Mouse (Mus musculus): ENCODE results near the gene Ccdc190.

Ccdc190 gene

DNA sequence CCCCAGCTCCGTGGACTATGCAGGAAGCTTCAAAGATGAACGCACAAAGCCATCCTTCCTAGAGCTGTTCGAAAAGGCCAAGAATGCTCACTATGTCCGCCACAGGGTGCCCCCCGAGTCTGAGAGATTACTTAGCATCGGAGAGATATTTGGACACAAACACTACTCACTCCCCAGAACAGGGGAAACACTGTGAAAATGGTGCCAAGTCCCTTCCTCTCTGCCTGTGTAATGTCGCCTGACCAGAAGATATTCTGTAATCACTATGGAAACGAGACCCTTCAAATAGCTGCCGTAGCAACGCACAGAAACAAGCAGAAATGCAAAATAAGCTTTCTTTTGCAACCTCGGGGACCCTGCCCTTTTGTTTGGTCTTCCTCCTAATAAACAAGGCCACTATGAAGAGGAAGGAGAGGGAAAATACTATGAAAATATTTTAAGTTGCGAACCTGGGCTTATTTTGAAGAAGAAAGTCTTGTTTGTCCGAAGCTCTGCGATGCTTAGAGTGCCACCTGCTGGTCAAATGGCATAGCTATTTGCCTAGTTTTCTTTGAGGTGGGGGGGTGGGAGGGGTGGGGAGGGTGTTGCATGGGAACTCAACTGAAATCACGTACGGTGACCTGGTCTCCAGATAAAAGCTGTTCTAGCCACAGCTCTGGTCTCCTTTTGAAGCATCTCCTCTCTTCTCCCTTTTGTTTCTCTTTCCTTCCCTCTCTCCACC is 5.7 kb downstream of the Ccdc190 start:
- DNase-seq: peak; percentile 68 to 72

DNA sequence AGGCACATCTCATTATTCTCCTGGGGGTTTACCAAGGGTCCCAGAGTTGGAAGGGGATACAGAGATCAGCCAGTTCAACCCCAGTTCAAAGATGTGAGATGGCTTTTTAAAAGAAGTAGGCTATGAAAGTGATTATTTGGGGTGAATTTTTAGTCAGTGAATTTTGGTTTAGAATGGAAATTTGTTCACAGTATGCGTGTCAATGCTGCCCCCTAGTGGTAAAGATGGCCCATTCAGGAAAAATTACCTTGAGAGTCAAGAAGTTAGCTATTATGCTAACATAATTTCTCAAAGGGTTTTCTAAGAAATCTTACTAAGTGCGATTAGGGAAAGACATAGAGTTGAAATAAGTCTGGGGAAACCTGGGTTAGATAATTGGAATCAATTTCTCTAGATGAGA is 10.9 kb downstream of the Ccdc190 start:
- peak; percentile 41 to 55 for DNase-seq

DNA sequence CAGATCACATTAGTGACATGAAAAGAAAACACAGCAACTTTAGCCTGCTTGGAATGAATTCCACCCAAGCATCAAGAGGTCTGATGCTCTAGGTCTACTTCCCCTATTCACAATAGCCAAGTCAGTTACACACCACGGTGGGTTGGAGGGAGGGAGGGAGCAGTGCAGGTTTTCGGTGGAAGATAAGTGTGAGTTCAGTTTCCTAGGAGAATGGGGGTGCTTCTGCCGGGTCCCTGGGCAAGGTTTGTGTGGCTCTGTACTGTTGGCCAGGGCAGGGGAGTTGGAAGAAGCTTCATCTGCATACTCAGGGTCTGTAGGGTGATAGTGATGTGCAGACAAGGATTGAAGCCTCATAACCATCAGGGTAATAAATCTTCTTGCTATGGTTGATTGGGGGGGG is 17.6 kb downstream of the Ccdc190 start:
- no peak for DNase-seq

DNA sequence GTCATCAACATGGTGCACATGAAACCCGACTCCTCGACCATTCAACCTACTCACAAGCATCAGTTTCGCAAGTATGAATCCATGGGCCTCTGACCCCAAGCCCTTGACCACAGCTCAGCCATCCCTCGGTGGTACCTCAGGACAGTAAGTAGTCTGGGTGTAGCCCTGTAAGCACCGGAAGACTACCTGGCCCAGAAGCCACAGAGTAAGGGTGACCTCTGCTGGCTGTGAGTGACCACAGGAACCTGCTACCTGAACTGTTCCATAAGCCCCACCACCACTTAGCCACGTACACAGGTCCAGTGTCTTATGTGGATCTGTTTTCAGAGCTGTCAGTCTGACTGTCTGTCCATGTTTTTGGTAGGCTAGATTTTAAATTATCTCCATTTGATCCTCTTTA is 19.2 kb downstream of the Ccdc190 start:
- DNase-seq: no peak

DNA sequence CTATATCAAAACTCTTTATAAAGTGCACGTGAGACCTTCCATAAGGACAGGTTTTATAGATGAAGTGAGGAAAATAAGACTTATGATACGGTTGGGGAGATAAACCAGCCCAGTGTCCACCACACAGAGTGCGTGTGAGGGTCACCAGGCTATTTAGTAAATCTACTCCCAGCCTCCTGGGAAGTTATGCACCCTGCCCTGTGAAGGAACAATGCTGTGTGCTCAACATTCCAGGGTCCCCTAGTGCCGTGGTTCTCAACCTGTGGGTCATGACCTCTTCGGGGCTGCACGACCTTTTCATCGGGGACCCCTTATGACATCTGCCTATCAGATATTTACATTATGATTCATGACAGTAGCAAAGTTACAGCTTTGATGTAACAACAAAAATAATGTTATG is 19.8 kb downstream of the Ccdc190 start:
- no peak for DNase-seq

DNA sequence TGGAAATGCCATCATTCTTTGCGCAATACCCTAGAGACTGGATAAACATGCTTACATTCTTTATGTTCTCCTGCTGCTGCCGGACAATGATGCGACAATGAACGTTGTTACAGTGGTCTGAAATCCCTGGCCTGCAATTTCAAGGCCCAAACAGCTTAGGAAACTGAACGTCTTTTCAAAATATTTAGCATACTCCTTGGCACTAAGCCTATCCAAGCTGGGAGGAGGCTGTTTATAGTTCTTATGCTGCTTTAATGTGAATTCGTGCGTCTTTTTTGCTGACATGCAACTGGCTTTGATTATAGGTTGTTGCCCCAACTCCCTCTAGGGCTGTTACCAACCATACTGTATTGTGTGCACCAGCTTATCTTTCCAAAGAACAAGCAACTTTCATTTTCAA is 20.4 kb downstream of the Ccdc190 start:
- DNase-seq: no peak

DNA sequence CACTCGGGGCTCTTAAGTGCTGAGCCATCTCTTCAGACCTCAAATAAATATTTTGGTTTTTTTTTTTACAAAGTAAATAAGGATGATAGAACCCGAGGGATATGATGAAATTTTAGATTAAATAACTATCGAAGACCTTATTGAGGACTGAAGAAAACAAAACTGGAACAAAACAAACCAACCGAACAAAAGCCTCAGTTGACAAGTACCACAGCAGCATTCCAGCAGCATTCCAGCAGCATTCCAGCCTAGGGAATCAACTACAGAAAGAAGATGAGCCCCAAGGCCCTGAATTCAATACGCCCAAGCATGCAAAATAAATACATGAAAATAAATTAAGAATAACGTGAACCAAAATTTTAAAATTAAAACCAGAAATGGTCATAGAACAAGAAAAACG is 21.5 kb downstream of the Ccdc190 start:
- DNase-seq: no peak

DNA sequence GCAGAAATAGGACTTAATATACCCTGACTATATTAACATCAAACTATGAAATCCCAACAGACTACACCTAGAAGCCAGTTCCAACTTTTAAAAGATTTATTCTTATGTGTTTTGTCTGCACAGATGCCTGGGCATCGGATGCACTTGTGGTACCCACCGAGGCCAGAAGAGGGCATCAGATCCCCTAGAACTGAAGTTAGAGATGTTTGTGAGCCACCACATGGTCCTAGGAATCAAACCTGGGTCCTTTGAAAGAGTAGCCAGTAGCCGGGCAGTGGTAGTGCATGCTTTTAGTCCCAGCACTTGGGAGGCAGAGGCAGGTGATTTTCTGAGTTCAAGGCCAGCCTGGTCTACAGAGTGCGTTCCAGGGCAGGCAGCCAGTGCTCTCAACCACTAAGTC is 22.2 kb downstream of the Ccdc190 start:
- no peak for DNase-seq

DNA sequence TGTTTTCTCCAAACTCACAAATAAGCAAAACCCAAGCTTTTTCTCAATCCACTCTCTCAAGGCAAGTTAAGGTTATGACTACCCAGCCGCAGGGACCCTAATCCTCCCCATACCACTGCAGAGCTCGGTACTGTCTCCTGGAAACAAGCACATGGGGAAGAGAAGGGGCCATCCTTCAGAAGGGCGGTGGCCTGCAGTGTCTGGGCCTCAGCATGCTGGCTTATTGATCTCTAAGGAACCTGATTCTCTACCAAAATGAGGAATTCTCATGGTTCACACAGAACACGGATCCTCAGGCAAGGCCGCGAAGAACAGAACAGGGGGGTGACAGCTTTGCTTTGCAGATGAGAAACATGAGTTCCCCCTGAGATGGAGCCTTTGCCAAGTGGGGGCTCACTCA is 23.1 kb downstream of the Ccdc190 start:
- no peak for DNase-seq

DNA sequence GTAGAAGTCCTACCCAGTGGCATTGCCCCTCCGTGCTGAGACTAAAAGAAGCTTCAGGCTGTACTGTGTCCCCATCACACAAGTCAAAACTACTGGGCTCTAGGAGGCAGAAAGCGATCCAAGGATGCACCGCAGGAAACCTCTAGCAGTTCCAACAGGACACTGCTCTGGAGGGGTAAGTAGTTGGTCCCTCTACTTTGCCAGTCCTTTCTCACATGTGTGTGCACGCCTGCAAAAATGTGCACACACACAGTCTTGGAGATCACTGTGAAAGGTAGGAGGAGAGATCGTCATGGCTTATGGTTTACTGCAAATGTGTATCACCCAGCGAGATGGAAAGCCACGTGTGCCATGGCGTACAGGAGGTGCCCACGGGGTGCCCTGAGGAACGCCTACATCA is 24.2 kb downstream of the Ccdc190 start:
- no peak for DNase-seq

DNA sequence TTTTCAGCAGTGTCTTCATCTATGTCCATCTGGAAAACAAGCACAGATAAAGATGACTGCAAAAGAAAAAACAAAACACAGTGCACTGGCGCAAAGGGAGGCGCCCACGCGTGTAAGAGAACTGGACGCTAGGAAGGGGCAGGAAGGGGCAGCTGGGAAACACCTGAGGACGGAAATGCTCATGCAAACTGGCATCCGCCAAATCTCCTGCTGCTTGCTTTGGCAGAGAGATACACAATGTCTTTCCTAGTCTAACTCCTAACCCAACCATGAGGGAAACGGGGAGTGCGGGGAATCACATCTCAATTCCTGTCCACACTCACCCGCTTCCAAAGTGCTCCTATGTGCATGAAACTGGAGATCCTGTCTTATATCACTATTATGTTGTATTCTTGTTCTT is 24.7 kb downstream of the Ccdc190 start:
- no peak for DNase-seq

DNA sequence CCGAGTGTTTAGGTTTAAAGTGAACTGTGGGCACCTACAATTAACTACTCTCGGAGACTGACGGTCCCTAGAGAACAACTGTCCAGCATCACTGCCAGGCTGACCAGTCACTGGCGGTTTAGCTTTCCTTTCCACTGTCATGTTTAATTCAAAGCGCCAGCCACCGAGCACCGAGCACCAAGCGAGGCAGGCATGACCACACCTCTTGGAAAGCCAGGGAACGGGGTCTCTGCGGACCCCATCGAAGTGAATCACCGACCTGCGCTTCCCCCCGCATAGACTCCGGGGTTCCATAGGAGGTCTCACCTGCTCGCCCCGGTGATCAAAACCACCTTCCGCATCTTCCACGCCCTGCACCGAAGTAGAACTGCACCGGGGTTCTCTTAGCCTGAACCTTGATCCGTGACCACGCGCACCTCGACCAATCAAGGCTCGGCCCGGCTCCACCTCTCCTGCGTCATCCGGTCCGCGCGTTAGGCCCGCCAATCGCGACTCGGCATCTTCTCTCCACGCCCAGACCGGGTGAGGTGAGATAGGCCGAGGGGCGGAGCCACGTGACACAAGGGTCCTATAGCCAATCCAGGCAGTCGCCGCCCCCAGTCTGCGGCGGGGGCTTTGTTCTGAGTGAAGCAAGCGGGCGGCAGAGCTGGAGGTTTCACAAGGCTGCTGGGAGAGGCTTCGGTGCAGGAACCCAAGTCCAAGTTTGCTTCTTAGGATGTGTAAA is 40.5 kb downstream of the Ccdc190 start, which contains the start of gene Hsd17b7:
Gene Hsd17b7 (minus strand): TSS at position 450 of the 724 bp plus-strand sequence.
- DNase-seq: peak; percentile 96 to 100

DNA sequence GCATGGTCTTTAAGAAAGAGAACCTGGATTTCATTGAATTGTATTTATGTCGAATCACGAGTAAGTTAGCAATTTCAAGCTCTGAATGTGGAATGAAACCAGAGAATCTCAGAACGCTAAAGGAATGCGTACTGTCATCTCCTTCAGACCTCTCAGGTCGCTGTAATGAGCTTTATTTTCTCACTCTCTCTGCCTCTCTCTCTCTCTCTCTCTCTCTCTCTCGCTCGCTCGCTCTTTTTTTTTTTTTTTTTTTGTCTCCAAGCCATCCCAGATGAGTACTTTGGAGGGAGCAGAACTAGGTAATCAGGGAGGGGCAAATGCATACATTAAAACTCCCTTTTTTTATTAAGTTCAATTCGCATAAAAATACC is 41.1 kb downstream of the Ccdc190 start:
- no peak for DNase-seq

DNA sequence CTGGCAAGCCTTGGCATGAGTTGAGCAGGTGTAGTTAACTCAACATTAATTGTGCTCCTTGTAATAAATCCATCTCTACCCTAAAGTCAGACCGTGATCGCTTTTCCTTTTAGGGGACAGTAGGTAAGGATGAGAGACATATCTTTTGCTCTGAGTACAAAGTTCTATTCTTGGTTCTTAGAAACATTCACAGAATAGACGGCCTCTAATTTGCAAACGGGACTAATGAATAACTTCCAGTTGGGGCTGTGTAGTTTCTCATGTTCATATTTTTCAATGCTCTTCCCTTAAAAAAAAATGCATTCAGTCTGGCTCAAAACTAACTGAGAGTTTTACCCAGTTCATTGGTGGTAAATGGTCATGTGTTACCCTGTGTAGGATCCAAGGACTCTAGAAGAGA is 42.5 kb downstream of the Ccdc190 start:
- DNase-seq: no peak

DNA sequence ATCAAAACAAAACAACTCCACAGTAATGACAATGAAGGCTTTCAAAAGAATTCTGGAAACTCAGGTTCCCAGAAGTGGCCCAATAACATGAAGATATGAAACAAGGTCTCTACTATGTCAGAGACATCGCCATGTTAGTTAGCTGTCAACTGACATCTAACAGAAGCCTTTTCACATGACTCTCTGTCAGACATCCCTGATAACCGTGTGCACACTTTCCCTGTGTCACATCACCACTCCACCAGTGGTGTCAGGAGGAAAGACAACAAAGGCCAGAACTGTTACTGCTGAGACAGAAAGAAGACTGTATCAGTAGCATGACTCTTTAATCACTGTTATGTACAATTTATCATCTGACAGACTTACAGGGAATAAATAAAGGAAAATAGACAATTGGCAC is 43.5 kb downstream of the Ccdc190 start:
- DNase-seq: no peak

DNA sequence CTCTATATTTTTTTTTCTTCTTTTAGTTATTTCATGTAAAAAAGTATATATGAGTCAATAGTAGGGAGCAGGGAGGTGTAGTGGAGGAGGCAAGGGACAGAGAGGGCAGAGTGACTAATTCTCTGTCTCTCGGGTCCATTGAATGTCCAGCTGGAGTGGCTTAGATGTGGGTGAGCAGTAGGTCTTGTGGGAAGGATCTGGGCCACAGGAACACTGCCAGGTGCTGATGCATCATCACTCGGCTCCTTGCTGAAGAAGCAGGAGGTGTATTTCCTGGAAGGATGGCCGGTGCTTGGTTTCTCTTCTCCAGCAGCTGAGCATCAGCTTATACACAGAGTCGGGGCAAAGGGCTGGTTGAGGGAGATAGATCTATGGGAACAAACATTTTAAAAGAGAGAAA is 49.2 kb downstream of the Ccdc190 start:
- no peak for DNase-seq

All from cerebellum, adult 18-20 months (tissue).